Mouse (Mus musculus): ENCODE measurements at regions not wholly inside any gene's neighbourhood (a gene's known extent, or its start where the extent isn't known, plus 50 kb on each side); places are given as distances from the start of the nearest gene placed in this dataset.
A peak's percentile ranks its signal among the peaks of the same experiment; 100 is the strongest.
"Not testable (repeated sequence)": the region's sequence is repeated elsewhere in the genome, so short reads cannot be mapped to it uniquely, and the experiment has no call there.

DNA sequence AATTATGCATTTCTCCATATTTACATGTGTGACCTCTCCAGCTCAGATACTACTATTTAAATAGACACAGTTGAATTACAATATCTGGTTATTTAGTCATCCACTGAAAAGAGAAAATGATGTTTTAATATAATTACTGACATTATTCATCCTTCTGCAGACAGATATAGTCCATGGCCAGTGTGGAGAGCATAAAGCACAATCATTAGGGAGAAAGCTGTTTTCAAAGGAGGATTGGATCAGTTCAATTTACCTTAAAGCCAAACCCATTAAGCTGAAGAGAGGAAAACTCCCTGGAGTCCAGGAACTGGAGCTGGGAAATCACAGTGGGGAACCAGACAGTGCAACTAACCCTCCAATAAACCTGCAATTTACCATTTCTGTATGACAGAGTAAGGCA lies 339.8 kb upstream of the Rgs17 start:
- Histone ChIP-seq H3K36me3 (ENCODE audit: poor library complexity, severe bottlenecking) (no peaks in the 10 kb centered on the region), H3K27me3 (no peaks in the 10 kb centered on the region), H3K27ac (no peak overlapping the region), H3K4me2 (no peak overlapping the region), H3K4me3 (no peak overlapping the region), H3K9ac (no peak overlapping the region), H3K4me1 (no peaks in the 10 kb centered on the region), H3K9me3 (replicated peaks) (no peaks in the 10 kb centered on the region)
- no peak for ATAC-seq

DNA sequence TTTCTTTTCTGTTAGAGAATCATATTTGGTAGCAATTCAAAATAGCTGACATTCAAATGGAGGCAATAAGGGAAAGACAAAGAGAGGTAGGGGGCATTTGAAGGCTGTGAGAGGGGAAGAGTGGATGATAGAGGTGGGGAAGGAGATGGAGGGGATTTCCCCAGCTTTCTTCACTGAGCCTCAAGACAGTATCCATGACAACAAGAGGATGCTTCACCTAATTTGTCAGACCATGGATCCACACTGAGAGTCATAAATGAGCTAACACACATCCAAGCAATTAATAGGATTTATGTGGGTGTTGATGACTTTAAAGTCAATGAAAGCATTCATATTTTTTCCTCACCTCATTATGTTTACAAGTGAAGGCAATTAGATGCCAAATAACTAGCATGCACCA lies 343.5 kb upstream of the Rgs17 start:
- no peak for ATAC-seq
- no peaks in the 10 kb centered on the region for H3K27me3 ChIP-seq

GRCm38 (mm10) chr10:6291388-6291787 lies 369.2 kb upstream of the Rgs17 start:
- Histone ChIP-seq H3K27ac (no peak overlapping the region), H3K36me3 (ENCODE audit: poor library complexity, severe bottlenecking) (no peaks in the 10 kb centered on the region), H3K4me3 (no peak overlapping the region), H3K4me2 (no peak overlapping the region), H3K9me3 (replicated peaks) (no peaks in the 10 kb centered on the region), H3K27me3 (no peaks in the 10 kb centered on the region), H3K4me1 (no peaks in the 10 kb centered on the region), H3K9ac (no peak overlapping the region)
- 62% methylated on average over 1 of the region's 1 CpGs for WGBS
- ATAC-seq, result no peak

More for the DNA sequence above, 343.5 kb upstream of the Rgs17 start:
- H3K27ac ChIP-seq, result no peak overlapping the region
- no peaks in the 10 kb centered on the region for H3K4me1 ChIP-seq
- no peak overlapping the region for H3K4me2 ChIP-seq
- H3K4me3 ChIP-seq, result no peak overlapping the region
- H3K36me3 ChIP-seq (ENCODE audit: poor library complexity, severe bottlenecking), result no peaks in the 10 kb centered on the region
- no peak overlapping the region for H3K9ac ChIP-seq
- H3K9me3 ChIP-seq (replicated peaks), result no peaks in the 10 kb centered on the region

GRCm38 (mm10) chr10:6296621-6297020 lies 374.4 kb upstream of the Rgs17 start:
- peak; percentile 55; the same call in 1 of the 2 replicates for ATAC-seq
- Histone ChIP-seq H3K27ac (no peak overlapping the region), H3K4me3 (no peak overlapping the region), H3K9ac (no peak overlapping the region), H3K36me3 (ENCODE audit: poor library complexity, severe bottlenecking) (no peaks in the 10 kb centered on the region), H3K4me2 (no peak overlapping the region), H3K27me3 (no peaks in the 10 kb centered on the region), H3K9me3 (replicated peaks) (no peaks in the 10 kb centered on the region), H3K4me1 (no peaks in the 10 kb centered on the region)
- WGBS, result 84% methylated on average over 4 of the region's 4 CpGs

DNA sequence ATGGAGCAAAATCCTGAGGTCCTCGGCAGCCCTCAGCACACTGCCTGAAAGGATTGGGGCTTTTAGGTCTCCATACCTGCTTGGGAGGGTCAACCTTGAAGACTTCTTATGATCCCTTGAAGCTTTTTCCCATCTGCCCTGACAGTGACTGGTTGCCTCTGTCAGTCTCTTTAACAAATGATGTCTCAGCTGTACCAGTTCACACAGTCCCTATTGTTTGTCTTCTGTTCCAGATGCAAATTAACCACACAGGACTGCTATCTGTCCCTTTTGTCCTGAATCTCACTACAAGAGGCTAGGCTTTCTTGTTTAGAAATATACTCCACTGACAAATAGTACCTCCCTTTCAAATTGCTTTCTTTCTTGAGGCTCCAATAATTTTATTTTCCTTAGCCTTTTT lies 375.6 kb upstream of the Rgs17 start:
- Histone ChIP-seq H3K27ac (no peak overlapping the region), H3K27me3 (no peaks in the 10 kb centered on the region), H3K4me3 (no peak overlapping the region), H3K9me3 (replicated peaks) (no peaks in the 10 kb centered on the region), H3K4me2 (no peak overlapping the region), H3K9ac (no peak overlapping the region), H3K4me1 (no peaks in the 10 kb centered on the region), H3K36me3 (ENCODE audit: poor library complexity, severe bottlenecking) (no peaks in the 10 kb centered on the region)
- 95% methylated on average over 1 of the region's 1 CpGs for WGBS
- ATAC-seq, result no peak

DNA sequence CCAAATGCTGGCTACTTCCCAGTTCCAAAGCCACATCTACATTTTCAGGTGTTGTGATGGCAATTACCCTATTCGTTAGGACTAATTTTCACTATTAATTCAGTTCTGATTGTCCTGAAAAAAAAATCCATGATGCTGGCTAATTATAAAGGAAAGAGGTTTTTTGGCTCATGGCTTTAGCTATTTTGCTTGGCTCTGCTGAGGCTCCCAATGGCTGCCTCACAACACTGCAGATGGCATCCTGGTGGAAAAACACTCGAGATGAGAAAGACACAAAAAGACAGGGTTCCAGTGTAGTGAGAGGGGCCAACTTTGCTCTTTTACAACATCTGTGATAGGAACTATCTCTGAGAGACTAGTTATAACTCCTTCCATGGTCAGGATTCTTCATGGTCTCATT lies 376.5 kb upstream of the Rgs17 start:
- H3K27ac ChIP-seq, result no peak overlapping the region
- no peaks in the 10 kb centered on the region for H3K27me3 ChIP-seq
- H3K4me3 ChIP-seq, result no peak overlapping the region
- peak; percentile 70 for ATAC-seq
- no peaks in the 10 kb centered on the region for H3K36me3 ChIP-seq (ENCODE audit: poor library complexity, severe bottlenecking)
- no peaks in the 10 kb centered on the region for H3K9me3 ChIP-seq (replicated peaks)
- H3K9ac ChIP-seq, result no peak overlapping the region
- 62% methylated on average over 2 of the region's 2 CpGs for WGBS
- no peak overlapping the region for H3K4me2 ChIP-seq
- H3K4me1 ChIP-seq, result no peaks in the 10 kb centered on the region

- no peaks in the 10 kb centered on the region for H3K9me3 ChIP-seq (replicated peaks)
- H3K36me3 ChIP-seq (ENCODE audit: poor library complexity, severe bottlenecking), result no peaks in the 10 kb centered on the region
- ATAC-seq, result no peak
- H3K4me2 ChIP-seq, result no peak overlapping the region
- no peaks in the 10 kb centered on the region for H3K27me3 ChIP-seq
- H3K27ac ChIP-seq, result no peak overlapping the region
- H3K4me3 ChIP-seq, result no peak overlapping the region
- no peak overlapping the region for H3K9ac ChIP-seq
- H3K4me1 ChIP-seq, result no peaks in the 10 kb centered on the region
These were observed 379.3 kb upstream of the Rgs17 start for GRCm38 (mm10) chr10:6301514-6301913.

- H3K27ac ChIP-seq, result no peak overlapping the region
- H3K36me3 ChIP-seq (ENCODE audit: poor library complexity, severe bottlenecking), result no peaks in the 10 kb centered on the region
- no peak overlapping the region for H3K4me2 ChIP-seq
- ATAC-seq, result no peak
- H3K4me3 ChIP-seq, result no peak overlapping the region
- no peak overlapping the region for H3K9ac ChIP-seq
- no peaks in the 10 kb centered on the region for H3K4me1 ChIP-seq
- no peaks in the 10 kb centered on the region for H3K9me3 ChIP-seq (replicated peaks)
- H3K27me3 ChIP-seq, result no peaks in the 10 kb centered on the region
- WGBS, result 96% methylated on average over 2 of the region's 2 CpGs
These were observed 387.2 kb upstream of the Rgs17 start for GRCm38 (mm10) chr10:6309351-6309750.

DNA sequence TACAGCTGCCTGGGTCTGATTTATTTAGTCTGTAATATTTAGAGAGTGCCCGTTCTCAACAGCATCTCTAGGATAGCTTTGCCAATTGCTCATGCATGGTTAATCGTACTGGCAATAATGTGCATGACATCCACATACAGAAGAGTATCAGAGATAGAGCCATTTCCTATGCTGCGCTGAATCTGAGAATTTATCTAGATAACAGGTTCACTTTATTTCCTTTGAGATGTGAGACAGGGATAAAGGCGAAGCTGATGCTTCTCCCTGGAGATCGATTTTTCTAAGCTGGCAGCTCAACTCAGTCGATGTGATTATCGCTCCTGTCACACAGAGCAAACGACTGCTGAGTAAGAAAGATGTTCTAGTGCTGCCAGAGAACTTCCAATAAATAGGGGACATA lies 416.7 kb upstream of the Oprm1 start:
- no peak overlapping the region for H3K4me2 ChIP-seq
- 86% methylated on average over 8 of the region's 8 CpGs for WGBS
- no peak overlapping the region for H3K27ac ChIP-seq
- H3K27me3 ChIP-seq, result no peaks in the 10 kb centered on the region
- H3K36me3 ChIP-seq (ENCODE audit: poor library complexity, severe bottlenecking), result no peaks in the 10 kb centered on the region
- no peak overlapping the region for H3K9ac ChIP-seq
- no peaks in the 10 kb centered on the region for H3K4me1 ChIP-seq
- H3K9me3 ChIP-seq (replicated peaks), result no peaks in the 10 kb centered on the region
- no peak overlapping the region for H3K4me3 ChIP-seq
- ATAC-seq, result no peak

DNA sequence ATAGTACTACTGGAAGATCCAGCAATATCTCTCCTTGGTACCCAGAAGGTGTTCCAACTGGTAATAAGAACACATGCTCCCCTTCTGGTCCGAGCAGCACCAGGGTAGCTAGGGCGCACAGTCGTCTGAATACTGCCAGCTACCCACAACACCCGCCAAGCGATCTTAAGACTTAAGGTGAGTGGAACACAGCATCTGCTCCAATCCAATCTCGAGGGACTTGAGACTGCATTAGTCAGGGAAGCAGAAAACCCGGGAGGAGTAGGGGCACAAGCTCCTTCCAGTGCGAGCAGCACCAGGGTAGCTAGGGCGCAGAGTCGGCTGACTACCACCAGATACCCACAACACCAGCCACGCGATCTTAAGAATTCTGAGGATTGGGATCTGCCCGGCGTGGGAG lies 409.1 kb upstream of the Oprm1 start:
- 94% methylated on average over 14 of the region's 14 CpGs for WGBS
- H3K36me3 ChIP-seq (ENCODE audit: poor library complexity, severe bottlenecking); H3K9ac ChIP-seq; H3K27me3 ChIP-seq; H3K4me1 ChIP-seq; ATAC-seq; H3K9me3 ChIP-seq (replicated peaks); H3K4me3 ChIP-seq; H3K27ac ChIP-seq; H3K4me2 ChIP-seq: not testable (repeated sequence)

- H3K4me1 ChIP-seq, result no peaks in the 10 kb centered on the region
- ATAC-seq, result no peak
- H3K9ac ChIP-seq, result no peak overlapping the region
- H3K9me3 ChIP-seq (replicated peaks), result no peaks in the 10 kb centered on the region
- no peak overlapping the region for H3K27ac ChIP-seq
- no peaks in the 10 kb centered on the region for H3K36me3 ChIP-seq (ENCODE audit: poor library complexity, severe bottlenecking)
- no peak overlapping the region for H3K4me3 ChIP-seq
- H3K4me2 ChIP-seq, result no peak overlapping the region
- WGBS, result 80% methylated on average over 4 of the region's 4 CpGs
- H3K27me3 ChIP-seq, result no peaks in the 10 kb centered on the region
These were observed 392.1 kb upstream of the Oprm1 start for GRCm38 (mm10) chr10:6366182-6366581.

- Histone ChIP-seq H3K4me1 (no peaks in the 10 kb centered on the region), H3K4me3 (no peak overlapping the region), H3K4me2 (no peak overlapping the region), H3K36me3 (ENCODE audit: poor library complexity, severe bottlenecking) (no peaks in the 10 kb centered on the region), H3K27me3 (no peaks in the 10 kb centered on the region), H3K9me3 (replicated peaks) (no peaks in the 10 kb centered on the region), H3K9ac (no peak overlapping the region), H3K27ac (no peak overlapping the region)
- 90% methylated on average over 2 of the region's 2 CpGs for WGBS
- ATAC-seq, result no peak
These were observed 386.6 kb upstream of the Oprm1 start for GRCm38 (mm10) chr10:6371666-6372065.

DNA sequence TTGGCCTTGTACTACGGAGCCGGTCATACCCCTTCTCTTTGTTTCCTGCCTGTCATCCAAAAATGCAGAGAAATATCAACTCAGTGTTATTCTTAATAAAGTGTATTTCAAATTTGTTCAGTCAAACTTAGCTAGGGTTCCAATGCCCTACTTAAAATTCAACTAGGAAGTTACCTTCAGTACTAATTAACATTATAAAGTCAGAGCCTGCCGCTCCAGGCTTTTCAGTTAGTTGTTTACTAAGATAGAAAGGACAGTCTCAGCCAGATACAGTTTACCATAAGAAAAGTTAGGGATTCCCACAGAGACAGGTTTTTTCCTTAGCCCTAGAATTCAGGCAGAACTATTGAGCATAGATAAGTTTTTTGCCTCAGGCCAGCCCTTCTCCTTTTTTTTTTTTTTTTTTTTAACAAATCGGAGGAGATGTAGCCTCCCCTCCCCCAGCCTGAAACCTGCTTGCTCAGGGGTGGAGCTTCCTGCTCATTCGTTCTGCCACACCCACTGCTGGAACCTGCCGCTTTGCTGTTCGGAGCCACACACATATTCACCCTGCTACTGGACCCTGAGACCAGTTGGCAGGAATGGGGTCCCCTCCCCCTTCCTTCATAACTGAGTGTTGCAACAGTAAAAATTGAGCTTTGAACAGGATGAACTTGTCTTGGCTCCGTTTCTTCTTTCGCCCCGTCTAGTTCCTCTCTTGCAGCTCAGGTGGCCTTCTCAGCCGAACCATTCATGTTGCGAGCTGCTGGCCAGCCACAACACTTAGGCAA lies 340.8 kb upstream of the Oprm1 start:
- H3K27ac ChIP-seq, H3K4me3 ChIP-seq: not testable (repeated sequence)

More for the DNA sequence above, 340.8 kb upstream of the Oprm1 start:
- not testable (repeated sequence) for H3K9me3 ChIP-seq (replicated peaks); ATAC-seq; H3K4me2 ChIP-seq; H3K9ac ChIP-seq; H3K36me3 ChIP-seq (ENCODE audit: poor library complexity, severe bottlenecking); H3K4me1 ChIP-seq; H3K27me3 ChIP-seq
- 84% methylated on average over 12 of the region's 12 CpGs for WGBS
